Mouse (Mus musculus): ENCODE data around the gene Slc37a3. TPM values are rescaled to one million over a fixed set of nuclear protein-coding genes. Genes with fewer than 3 reads are reported as not detected.
"Not testable (repeated sequence)": the region's sequence is repeated elsewhere in the genome, so short reads cannot be mapped to it uniquely, and the experiment has no call there.

The Slc37a3 gene
- polyA plus RNA-seq, 1 experiment from 2014 or later: 57.3 TPM

DNA sequence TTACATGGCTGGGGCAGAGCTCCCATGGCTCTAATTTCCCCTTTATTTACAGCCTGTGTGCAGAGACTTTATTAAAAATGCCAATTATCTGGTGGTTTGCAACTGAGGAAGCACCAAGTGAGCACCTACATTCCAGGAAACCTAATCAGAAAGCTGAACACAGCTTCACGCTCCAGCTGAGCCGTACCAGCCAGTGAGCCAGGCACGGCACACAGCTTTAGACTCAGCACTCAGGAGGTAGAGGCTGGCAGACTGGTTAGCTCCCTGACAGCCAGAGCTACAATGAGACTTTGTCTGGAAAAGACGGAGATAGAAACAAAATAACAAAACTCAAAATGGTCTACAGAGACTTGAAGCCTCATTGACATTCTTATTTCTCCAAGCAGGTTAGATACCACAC lies 18.0 kb upstream of the Slc37a3 start:
- Histone ChIP-seq H3K27me3 (replicated peaks; ENCODE audit: control insufficient read depth, insufficient read depth, low read length) (no peaks in the 10 kb centered on the region), H3K4me1 (ENCODE audit: control insufficient read depth, insufficient read depth, low read length) (no peaks in the 10 kb centered on the region), H3K27ac (replicated peaks; ENCODE audit: low read depth, low read length) (no peak overlapping the region), H3K36me3 (ENCODE audit: control insufficient read depth, insufficient read depth, low read length) (peaks cover 18% of the 10 kb centered on the region; the same call in 1 of the 2 replicates), H3K4me2 (ENCODE audit: low read depth, low read length) (no peak overlapping the region), H3K9ac (ENCODE audit: low read depth, low read length) (no peak overlapping the region), H3K9me3 (ENCODE audit: control insufficient read depth, low read length) (no peaks in the 10 kb centered on the region), H3K4me3 (ENCODE audit: low read depth, low read length) (no peak overlapping the region)
- 70% methylated on average over 4 of the region's 4 CpGs for WGBS
- ATAC-seq (ENCODE audit: low read depth): no peak
- no peak for DNase-seq (ENCODE audit: low spot score)

DNA sequence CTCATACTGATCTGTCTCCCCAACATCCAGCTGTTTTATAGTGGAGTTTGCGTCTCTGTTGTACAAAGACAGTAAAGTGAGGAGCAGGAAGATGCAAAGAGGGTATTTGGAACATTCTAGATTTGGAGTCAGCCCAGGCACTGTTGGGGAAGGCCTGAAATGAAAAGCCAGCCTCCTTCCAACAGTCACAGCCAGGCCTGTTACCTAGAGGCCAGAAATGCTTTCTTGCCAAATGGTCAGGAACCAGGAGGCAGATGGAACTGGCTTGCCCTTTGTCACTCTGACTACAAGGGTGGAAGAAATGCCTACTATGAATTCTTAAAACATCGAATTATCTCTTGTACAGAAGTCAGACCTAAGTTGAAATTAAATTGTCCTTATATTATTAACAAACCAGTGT lies 12.5 kb upstream of the Slc37a3 start:
- Histone ChIP-seq H3K9ac (ENCODE audit: low read depth, low read length) (no peak overlapping the region), H3K4me3 (ENCODE audit: low read depth, low read length) (no peak overlapping the region), H3K27ac (replicated peaks; ENCODE audit: low read depth, low read length) (no peak overlapping the region), H3K4me2 (ENCODE audit: low read depth, low read length) (no peak overlapping the region), H3K4me1 (ENCODE audit: control insufficient read depth, insufficient read depth, low read length) (no peaks in the 10 kb centered on the region), H3K36me3 (ENCODE audit: control insufficient read depth, insufficient read depth, low read length) (no peaks in the 10 kb centered on the region), H3K9me3 (ENCODE audit: control insufficient read depth, low read length) (no peaks in the 10 kb centered on the region), H3K27me3 (replicated peaks; ENCODE audit: control insufficient read depth, insufficient read depth, low read length) (no peaks in the 10 kb centered on the region)
- no peak for ATAC-seq (ENCODE audit: low read depth)
- WGBS: 87% methylated on average over 2 of the region's 2 CpGs
- no peak for DNase-seq (ENCODE audit: low spot score)

GRCm38 (mm10) chr6:39381125-39381880 lies 3.8 kb upstream of the Slc37a3 start, which contains the start of gene Rab19:
Gene Rab19 (plus strand): TSS chr6:39381175.
- Histone ChIP-seq H3K4me3 (ENCODE audit: low read depth, low read length) (peak within 1 kb of the TSS; percentile 33), H3K4me1 (ENCODE audit: control insufficient read depth, insufficient read depth, low read length) (no peaks in the 10 kb centered on the region; the same call in 1 of the 2 replicates), H3K9ac (ENCODE audit: low read depth, low read length) (peak within 1 kb of the TSS; percentile 39; the same call in 1 of the 2 replicates), H3K4me2 (ENCODE audit: low read depth, low read length) (peak within 1 kb of the TSS; percentile 59), H3K9me3 (ENCODE audit: control insufficient read depth, low read length) (no peaks in the 10 kb centered on the region), H3K27ac (replicated peaks; ENCODE audit: low read depth, low read length) (no peak within 1 kb of the TSS), H3K36me3 (ENCODE audit: control insufficient read depth, insufficient read depth, low read length) (no peaks in the 10 kb centered on the region), H3K27me3 (replicated peaks; ENCODE audit: control insufficient read depth, insufficient read depth, low read length) (no peaks in the 10 kb centered on the region)
- WGBS: 6% methylated on average over 20 of the region's 20 CpGs
- peak; percentile 11 for DNase-seq (ENCODE audit: low spot score)
- no peak for ATAC-seq (ENCODE audit: low read depth)

DNA sequence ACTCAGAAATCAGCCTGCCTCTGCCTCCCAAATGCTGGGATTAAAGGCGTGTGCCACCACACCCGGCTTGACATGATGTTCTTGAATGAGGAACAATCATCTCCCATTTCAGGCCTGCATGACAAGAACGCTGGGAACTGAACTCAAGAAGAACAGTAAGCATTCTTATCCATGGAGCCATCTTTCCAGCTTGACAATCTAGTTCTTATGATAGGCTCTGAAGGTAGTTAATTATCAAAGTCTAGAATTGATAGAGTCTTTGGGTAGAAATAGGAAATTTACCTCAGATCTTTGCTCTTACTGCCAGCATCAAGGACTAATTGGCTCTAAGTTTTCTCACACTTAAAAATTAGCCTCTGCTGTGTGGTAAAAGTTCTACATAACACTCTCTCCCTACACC lies 2.8 kb upstream of the Slc37a3 start:
- no peak for ATAC-seq (ENCODE audit: low read depth)
- Histone ChIP-seq H3K27me3 (replicated peaks; ENCODE audit: control insufficient read depth, insufficient read depth, low read length) (no peaks in the 10 kb centered on the region), H3K9ac (ENCODE audit: low read depth, low read length) (no peak overlapping the region), H3K4me3 (ENCODE audit: low read depth, low read length) (no peak overlapping the region), H3K9me3 (ENCODE audit: control insufficient read depth, low read length) (no peaks in the 10 kb centered on the region), H3K36me3 (ENCODE audit: control insufficient read depth, insufficient read depth, low read length) (no peaks in the 10 kb centered on the region), H3K4me1 (ENCODE audit: control insufficient read depth, insufficient read depth, low read length) (peaks cover 7% of the 10 kb centered on the region; the same call in 1 of the 2 replicates), H3K4me2 (ENCODE audit: low read depth, low read length) (no peak overlapping the region), H3K27ac (replicated peaks; ENCODE audit: low read depth, low read length) (no peak overlapping the region)
- no peak for DNase-seq (ENCODE audit: low spot score)
- WGBS: 93% methylated on average over 3 of the region's 3 CpGs

GRCm38 (mm10) chr6:39379749-39380148 lies 2.3 kb upstream of the Slc37a3 start:
- H3K27ac ChIP-seq (replicated peaks; ENCODE audit: low read depth, low read length): no peak overlapping the region
- H3K9me3 ChIP-seq (ENCODE audit: control insufficient read depth, low read length): no peaks in the 10 kb centered on the region
- H3K4me1 ChIP-seq (ENCODE audit: control insufficient read depth, insufficient read depth, low read length): peaks cover 7% of the 10 kb centered on the region; the same call in 1 of the 2 replicates
- H3K27me3 ChIP-seq (replicated peaks; ENCODE audit: control insufficient read depth, insufficient read depth, low read length): no peaks in the 10 kb centered on the region
- 80% methylated on average over 8 of the region's 8 CpGs for WGBS
- DNase-seq (ENCODE audit: low spot score) (no peak), ATAC-seq (ENCODE audit: low read depth) (no peak)
- H3K36me3 ChIP-seq (ENCODE audit: control insufficient read depth, insufficient read depth, low read length): no peaks in the 10 kb centered on the region
- no peak overlapping the region for H3K4me2 ChIP-seq (ENCODE audit: low read depth, low read length)
- H3K4me3 ChIP-seq (ENCODE audit: low read depth, low read length): no peak overlapping the region
- H3K9ac ChIP-seq (ENCODE audit: low read depth, low read length): no peak overlapping the region

DNA sequence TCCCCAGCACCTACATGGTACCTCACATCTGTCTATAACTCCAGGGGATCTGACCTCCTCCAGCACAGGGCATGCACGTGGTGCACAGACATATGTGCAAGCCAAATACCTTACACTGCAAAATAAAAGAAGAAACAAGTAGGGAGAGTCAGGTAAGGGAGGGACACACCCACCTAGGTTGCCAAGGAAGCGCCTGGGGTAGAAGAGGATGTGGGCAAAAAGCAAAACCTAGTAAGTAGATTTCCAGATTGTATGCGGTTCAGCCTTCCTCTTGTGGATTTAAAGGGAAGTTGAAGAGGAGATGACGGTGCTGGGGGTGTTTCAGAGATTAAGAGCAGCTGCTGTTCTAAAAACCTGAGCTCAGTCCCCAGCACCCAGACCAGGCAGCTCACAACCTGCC lies 1.7 kb upstream of the Slc37a3 start:
- no peaks in the 10 kb centered on the region for H3K27me3 ChIP-seq (replicated peaks; ENCODE audit: control insufficient read depth, insufficient read depth, low read length)
- peaks cover 7% of the 10 kb centered on the region; the same call in 1 of the 2 replicates for H3K4me1 ChIP-seq (ENCODE audit: control insufficient read depth, insufficient read depth, low read length)
- no peak for DNase-seq (ENCODE audit: low spot score)
- H3K9me3 ChIP-seq (ENCODE audit: control insufficient read depth, low read length): no peaks in the 10 kb centered on the region
- 41% methylated on average over 4 of the region's 4 CpGs for WGBS
- peaks cover 4% of the 10 kb centered on the region for H3K36me3 ChIP-seq (ENCODE audit: control insufficient read depth, insufficient read depth, low read length)
- ATAC-seq (ENCODE audit: low read depth): no peak
- H3K9ac ChIP-seq (ENCODE audit: low read depth, low read length): no peak overlapping the region
- no peak overlapping the region for H3K27ac ChIP-seq (replicated peaks; ENCODE audit: low read depth, low read length)
- H3K4me2 ChIP-seq (ENCODE audit: low read depth, low read length): no peak overlapping the region
- no peak overlapping the region for H3K4me3 ChIP-seq (ENCODE audit: low read depth, low read length)

DNA sequence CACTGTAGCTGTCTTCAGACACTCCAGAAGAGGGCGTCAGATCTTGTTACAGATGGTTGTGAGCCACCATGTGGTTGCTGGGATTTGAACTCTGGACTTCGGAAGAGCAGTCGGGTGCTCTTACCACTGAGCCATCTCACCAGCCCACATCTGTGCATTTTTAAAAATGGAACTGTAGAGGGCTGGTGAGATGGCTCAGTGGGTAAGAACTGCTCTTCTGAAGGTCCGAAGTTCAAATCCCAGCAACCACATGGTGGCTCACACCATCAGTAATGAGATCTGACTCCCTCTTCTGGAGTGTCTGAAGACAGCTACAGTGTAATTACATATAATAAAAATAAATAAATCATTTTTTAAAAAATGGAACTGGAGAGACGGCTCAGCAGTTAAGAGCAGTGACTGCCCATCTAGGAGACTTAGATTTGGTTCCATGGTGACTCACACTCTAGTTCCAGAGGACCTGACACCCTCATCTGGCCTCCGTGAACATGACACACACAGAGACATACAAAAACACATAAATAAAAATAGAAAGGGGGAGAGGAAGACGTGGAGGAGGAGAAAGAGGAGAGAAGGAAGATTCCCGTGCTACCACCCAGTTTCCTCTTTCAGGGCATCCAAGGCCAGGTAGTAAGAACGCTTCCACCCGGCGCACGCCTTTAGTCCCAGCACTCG lies 823 bp upstream of the Slc37a3 start:
- H3K9ac ChIP-seq (ENCODE audit: low read depth, low read length); DNase-seq (ENCODE audit: low spot score); H3K4me3 ChIP-seq (ENCODE audit: low read depth, low read length); H3K9me3 ChIP-seq (ENCODE audit: control insufficient read depth, low read length); H3K4me2 ChIP-seq (ENCODE audit: low read depth, low read length); H3K27me3 ChIP-seq (replicated peaks; ENCODE audit: control insufficient read depth, insufficient read depth, low read length); H3K27ac ChIP-seq (replicated peaks; ENCODE audit: low read depth, low read length); ATAC-seq (ENCODE audit: low read depth): not testable (repeated sequence)
- H3K36me3 ChIP-seq (ENCODE audit: control insufficient read depth, insufficient read depth, low read length): peaks cover 10% of the 10 kb centered on the region
- WGBS: 76% methylated on average over 13 of the region's 13 CpGs
- peaks cover 11% of the 10 kb centered on the region; the same call in 1 of the 2 replicates for H3K4me1 ChIP-seq (ENCODE audit: control insufficient read depth, insufficient read depth, low read length)

DNA sequence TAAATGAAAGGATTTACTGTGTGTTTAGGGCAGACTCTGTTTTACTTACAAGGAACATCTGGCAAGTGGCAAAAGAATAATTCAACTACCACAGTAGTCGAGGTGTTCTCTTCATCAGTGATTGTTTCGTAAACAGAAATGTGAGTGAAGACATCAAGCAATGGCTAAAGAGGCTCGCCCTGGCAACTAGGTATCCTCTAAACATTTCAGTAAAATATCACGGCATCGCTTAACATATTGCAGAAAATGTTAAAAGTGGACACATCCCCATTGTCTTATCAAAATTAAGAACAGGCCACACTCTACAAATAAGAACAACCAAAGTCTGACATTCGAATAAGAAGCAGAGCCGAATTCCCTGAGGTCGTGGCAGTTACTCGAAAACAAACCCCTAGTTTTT lies 700 bp downstream of the Slc37a3 start:
- H3K4me2 ChIP-seq (ENCODE audit: low read depth, low read length): peak overlapping the region; percentile 62
- peak overlapping the region; percentile 89 for H3K4me3 ChIP-seq (ENCODE audit: low read depth, low read length)
- DNase-seq (ENCODE audit: low spot score): no peak
- no peaks in the 10 kb centered on the region for H3K27me3 ChIP-seq (replicated peaks; ENCODE audit: control insufficient read depth, insufficient read depth, low read length)
- peak overlapping the region; percentile 91 for H3K9ac ChIP-seq (ENCODE audit: low read depth, low read length)
- H3K36me3 ChIP-seq (ENCODE audit: control insufficient read depth, insufficient read depth, low read length): peaks cover 10% of the 10 kb centered on the region
- H3K4me1 ChIP-seq (ENCODE audit: control insufficient read depth, insufficient read depth, low read length): peaks cover 18% of the 10 kb centered on the region
- 12% methylated on average over 9 of the region's 9 CpGs for WGBS
- no peak for ATAC-seq (ENCODE audit: low read depth)
- no peaks in the 10 kb centered on the region for H3K9me3 ChIP-seq (ENCODE audit: control insufficient read depth, low read length)
- H3K27ac ChIP-seq (replicated peaks; ENCODE audit: low read depth, low read length): no peak overlapping the region

Data from embryonic facial prominence, embryonic 14.5 days (tissue).